Mouse (Mus musculus) intestine, embryonic 14.5 days (tissue): ENCODE data around the gene Chst15. TPM values are rescaled to one million over a fixed set of nuclear protein-coding genes. Genes with fewer than 3 reads are reported as not detected.

ENCODE experiments used
- ATAC-seq: fragments of 200-750 bp; cut with Nextera tagmentation; replicated peaks from 2 replicates; pipeline ENCODE4 v1.8.0; 2017; ENCODE audit warnings: low read depth, moderate number of reproducible peaks, moderate TSS enrichment, moderate library complexity; ENCODE audit not compliant: low FRiP score, low TSS enrichment
- DNase-seq: peaks from one replicate; pipeline ENCODE4 v3.0.0-alpha.2; 2018; ENCODE audit warnings: low spot score
- H3K27ac ChIP-seq: fragments of 300-500 bp; sonication (generic); 2 replicates; pipeline ENCODE4 v1.5.1; 2014; ENCODE audit warnings: low read depth, mild to moderate bottlenecking, control low read depth
- H3K27me3 ChIP-seq: fragments of 300-500 bp; sonication (generic); replicated peaks from 2 replicates; pipeline ENCODE4 v1.6.1; 2014; ENCODE audit warnings: low read length, control low read depth; ENCODE audit not compliant: control insufficient read depth, insufficient read depth
- H3K36me3 ChIP-seq: fragments of 300-500 bp; sonication (generic); 2 replicates; pipeline ENCODE4 v1.6.1; 2014; ENCODE audit warnings: low read length, control low read depth; ENCODE audit not compliant: control insufficient read depth, insufficient read depth
- H3K4me1 ChIP-seq: fragments of 300-500 bp; sonication (generic); replicated peaks from 2 replicates; pipeline ENCODE4 v1.6.1; 2014; ENCODE audit warnings: low read length, control low read depth, mixed read lengths; ENCODE audit not compliant: control insufficient read depth, insufficient read depth
- H3K4me2 ChIP-seq: fragments of 300-500 bp; sonication (generic); 2 replicates; pipeline ENCODE4 v1.6.1; 2014; ENCODE audit warnings: low read length
- H3K4me3 ChIP-seq: fragments of 300-500 bp; sonication (generic); 2 replicates; pipeline ENCODE4 v1.5.1; 2014; ENCODE audit warnings: low read depth, low read length, control low read depth, mixed read lengths
- H3K9ac ChIP-seq: fragments of 300-500 bp; sonication (generic); 2 replicates; pipeline ENCODE4 v1.6.1; 2014; ENCODE audit warnings: mild to moderate bottlenecking, low read length
- H3K9me3 ChIP-seq: fragments of 300-500 bp; sonication (generic); 2 replicates; pipeline ENCODE4 v1.6.1; 2016; ENCODE audit warnings: low read length, control low read depth; ENCODE audit not compliant: control insufficient read depth
- WGBS: fragments of 180-500 bp; shearing (Covaris S2); extraction: QIAGEN DNeasy Blood & Tissue Kit; methylation state at CpG from one replicate; pipeline ENCODE4 v1.1.7; 2014; 5-methylcytosine and 5-hydroxymethylcytosine counted together
- polyA plus RNA-seq: library from polyadenylated mRNA; unstranded; fragments of >200 nt; fragmentation: Nextera tagmentation; extraction: Ambion mirVana; gene quantifications from 2 replicates; pipeline ENCODE4 v1.2.1, GENCODE M21; 2014

Gene Chst15
- polyA plus RNA-seq, 1 experiment from 2014 or later: 29.1 TPM

- 74% methylated on average over 8 of the region's 8 CpGs for WGBS
- Histone ChIP-seq H3K9me3 (no peaks in the 10 kb centered on the region), H3K27ac (no peak overlapping the region), H3K27me3 (no peaks in the 10 kb centered on the region), H3K4me2 (no peak overlapping the region), H3K4me3 (no peak overlapping the region), H3K9ac (no peak overlapping the region), H3K36me3 (peaks cover 58% of the 10 kb centered on the region), H3K4me1 (no peaks in the 10 kb centered on the region)
- DNase-seq: no peak
- ATAC-seq: no peak
These were observed 46.7 kb downstream of the Chst15 start for GRCm38 (mm10) chr7:132270364-132270763.

- no peaks in the 10 kb centered on the region for H3K27me3 ChIP-seq
- no peak for ATAC-seq
- no peak for DNase-seq
- H3K27ac ChIP-seq: no peak overlapping the region
- H3K36me3 ChIP-seq: peaks cover 60% of the 10 kb centered on the region
- H3K9ac ChIP-seq: no peak overlapping the region
- no peak overlapping the region for H3K4me2 ChIP-seq
- WGBS: 87% methylated on average over 3 of the region's 3 CpGs
- no peaks in the 10 kb centered on the region for H3K9me3 ChIP-seq
- H3K4me1 ChIP-seq: no peaks in the 10 kb centered on the region
- no peak overlapping the region for H3K4me3 ChIP-seq
These were observed 47.4 kb downstream of the Chst15 start for GRCm38 (mm10) chr7:132269661-132270060.

- Histone ChIP-seq H3K27me3 (no peaks in the 10 kb centered on the region), H3K36me3 (peaks cover 69% of the 10 kb centered on the region), H3K9me3 (no peaks in the 10 kb centered on the region), H3K27ac (no peak overlapping the region), H3K9ac (no peak overlapping the region), H3K4me2 (no peak overlapping the region), H3K4me1 (no peaks in the 10 kb centered on the region), H3K4me3 (no peak overlapping the region)
- WGBS: 78% methylated on average over 4 of the region's 4 CpGs
- no peak for DNase-seq
- ATAC-seq: no peak
These were observed 49.1 kb downstream of the Chst15 start for GRCm38 (mm10) chr7:132267721-132268498.

- H3K36me3 ChIP-seq: peaks cover 68% of the 10 kb centered on the region
- DNase-seq (no peak), ATAC-seq (no peak)
- H3K9ac ChIP-seq: no peak overlapping the region
- no peak overlapping the region for H3K4me3 ChIP-seq
- no peaks in the 10 kb centered on the region for H3K27me3 ChIP-seq
- H3K9me3 ChIP-seq: no peaks in the 10 kb centered on the region
- H3K27ac ChIP-seq: no peak overlapping the region
- H3K4me2 ChIP-seq: no peak overlapping the region
- no peaks in the 10 kb centered on the region; the same call in 1 of the 2 replicates for H3K4me1 ChIP-seq
- WGBS: 82% methylated on average over 3 of the region's 3 CpGs
These were observed 52.3 kb downstream of the Chst15 start for GRCm38 (mm10) chr7:132264763-132265162.

- Histone ChIP-seq H3K4me2 (no peak overlapping the region), H3K9ac (no peak overlapping the region), H3K4me1 (peaks cover 6% of the 10 kb centered on the region; the same call in 1 of the 2 replicates), H3K27me3 (no peaks in the 10 kb centered on the region), H3K36me3 (peaks cover 53% of the 10 kb centered on the region), H3K27ac (no peak overlapping the region), H3K4me3 (no peak overlapping the region), H3K9me3 (no peaks in the 10 kb centered on the region)
- WGBS: 79% methylated on average over 6 of the region's 6 CpGs
- no peak for DNase-seq
- ATAC-seq: no peak
These were observed 53.8 kb downstream of the Chst15 start for GRCm38 (mm10) chr7:132263186-132263585.

GRCm38 (mm10) chr7:132262696-132263095, 54.3 kb downstream of the Chst15 start:
- no peaks in the 10 kb centered on the region for H3K9me3 ChIP-seq
- H3K4me1 ChIP-seq: peaks cover 6% of the 10 kb centered on the region; the same call in 1 of the 2 replicates
- WGBS: 51% methylated on average over 6 of the region's 6 CpGs
- ATAC-seq (no peak), DNase-seq (no peak)
- no peak overlapping the region for H3K27ac ChIP-seq
- peaks cover 51% of the 10 kb centered on the region for H3K36me3 ChIP-seq
- H3K27me3 ChIP-seq: no peaks in the 10 kb centered on the region
- no peak overlapping the region for H3K4me2 ChIP-seq
- no peak overlapping the region for H3K9ac ChIP-seq
- no peak overlapping the region for H3K4me3 ChIP-seq

- peaks cover 45% of the 10 kb centered on the region for H3K36me3 ChIP-seq
- no peak overlapping the region for H3K4me2 ChIP-seq
- ATAC-seq (no peak), DNase-seq (no peak)
- H3K4me1 ChIP-seq: peaks cover 6% of the 10 kb centered on the region; the same call in 1 of the 2 replicates
- 60% methylated on average over 3 of the region's 3 CpGs for WGBS
- no peaks in the 10 kb centered on the region for H3K9me3 ChIP-seq
- no peaks in the 10 kb centered on the region for H3K27me3 ChIP-seq
- H3K4me3 ChIP-seq: no peak overlapping the region
- H3K27ac ChIP-seq: no peak overlapping the region
- no peak overlapping the region for H3K9ac ChIP-seq
These were observed 55.1 kb downstream of the Chst15 start for GRCm38 (mm10) chr7:132261885-132262284.

- Histone ChIP-seq H3K4me3 (no peak overlapping the region), H3K9me3 (no peaks in the 10 kb centered on the region), H3K4me1 (peaks cover 6% of the 10 kb centered on the region; the same call in 1 of the 2 replicates), H3K4me2 (no peak overlapping the region), H3K36me3 (peaks cover 33% of the 10 kb centered on the region), H3K9ac (no peak overlapping the region), H3K27me3 (no peaks in the 10 kb centered on the region), H3K27ac (no peak overlapping the region)
- no peak for ATAC-seq
- DNase-seq: no peak
- 72% methylated on average over 5 of the region's 5 CpGs for WGBS
These were observed 56.4 kb downstream of the Chst15 start for GRCm38 (mm10) chr7:132260632-132261031.

GRCm38 (mm10) chr7:132258817-132259216, 58.2 kb downstream of the Chst15 start:
- no peaks in the 10 kb centered on the region for H3K27me3 ChIP-seq
- H3K4me2 ChIP-seq: no peak overlapping the region
- H3K9ac ChIP-seq: no peak overlapping the region
- DNase-seq (no peak), ATAC-seq (0 out of 2 replicates have a peak, but pooled peaks have one; percentile 27)
- peaks cover 6% of the 10 kb centered on the region; the same call in 1 of the 2 replicates for H3K4me1 ChIP-seq
- peaks cover 16% of the 10 kb centered on the region for H3K36me3 ChIP-seq
- H3K9me3 ChIP-seq: no peaks in the 10 kb centered on the region
- peak overlapping the region; percentile 69 for H3K27ac ChIP-seq
- WGBS: 31% methylated on average over 7 of the region's 7 CpGs
- H3K4me3 ChIP-seq: no peak overlapping the region
